Mouse (Mus musculus) CH12F3 (cell line): Measurements from ENCODE around the gene 1110032A03Rik.

Experiments
- in situ Hi-C: fragments of 300-500 bp; cut with MboI; formaldehyde crosslinking; loops from 2 replicates; pipeline ENCODE4 v1.14.3; 2020; ENCODE audit warnings: low sequenced_read_pairs

Gene 1110032A03Rik

GRCm38 (mm10) chr9:50774991-50775612 is at the start of gene 1110032A03Rik, which contains the start of gene Alg9:
TSS of gene 1110032A03Rik (minus strand) at chr9:50775520.
TSS of gene Alg9 (plus strand) at chr9:50775019.
- in situ Hi-C loops: no loop called here

DNA sequence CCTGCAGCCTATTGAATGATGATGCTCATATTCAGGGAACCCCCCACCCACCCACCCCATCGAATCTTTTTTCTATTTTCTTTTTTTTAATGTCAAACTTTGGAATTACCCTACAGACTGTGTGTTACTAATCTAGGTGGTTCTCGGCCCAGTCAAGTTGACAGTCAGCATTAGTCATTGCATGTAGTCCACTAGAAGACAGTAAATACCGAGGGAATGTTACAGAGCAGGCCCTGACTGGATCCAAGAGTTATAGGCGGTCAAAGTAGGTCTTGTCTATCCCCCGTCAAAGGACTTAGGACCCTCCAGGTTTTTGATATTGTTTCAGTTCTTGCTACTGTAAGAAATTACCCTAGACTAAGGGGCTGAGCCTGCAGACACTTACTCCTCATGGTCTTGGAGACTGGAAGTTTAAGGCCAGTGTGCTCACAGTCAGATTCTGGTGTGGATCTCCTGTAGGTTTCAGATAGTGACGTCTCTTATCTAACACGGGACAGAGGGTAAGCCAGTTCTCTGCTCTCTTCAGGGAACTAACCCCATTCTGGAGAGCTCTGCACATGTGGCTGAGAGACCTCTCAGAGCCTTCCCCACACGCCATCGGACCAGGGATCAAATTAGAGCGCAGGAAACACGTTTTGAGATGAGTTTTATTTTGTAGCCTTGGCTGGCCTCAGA is 48.6 kb upstream of the 1110032A03Rik start:
- in situ Hi-C loops: no loop called here

DNA sequence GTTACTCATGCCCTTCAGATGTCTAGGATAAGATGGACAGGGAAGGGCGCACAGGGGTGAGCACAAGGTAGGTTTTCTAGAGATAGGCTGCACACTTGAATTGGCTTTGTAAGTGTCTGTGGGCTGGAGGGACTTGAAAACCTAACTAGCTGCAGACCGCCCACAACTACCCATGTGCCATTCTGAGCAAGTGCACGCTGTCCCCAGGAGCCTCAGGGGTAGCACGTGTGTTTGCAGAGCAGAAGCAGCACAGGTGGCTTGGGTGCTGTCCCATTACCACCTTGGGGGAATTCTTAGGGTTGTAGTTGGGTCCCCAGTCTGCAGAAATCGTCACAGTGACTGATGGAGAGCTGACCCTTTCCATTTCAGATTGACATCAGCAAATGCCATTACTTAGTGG is 46.9 kb upstream of the 1110032A03Rik start:
- in situ Hi-C loops: no loop called here

GRCm38 (mm10) chr9:50821651-50822050 is 46.3 kb upstream of the 1110032A03Rik start:
- in situ Hi-C loops: no loop called here

- in situ Hi-C loops: no loop called here
Observed at GRCm38 (mm10) chr9:50819716-50820115, 44.4 kb upstream of the 1110032A03Rik start.

DNA sequence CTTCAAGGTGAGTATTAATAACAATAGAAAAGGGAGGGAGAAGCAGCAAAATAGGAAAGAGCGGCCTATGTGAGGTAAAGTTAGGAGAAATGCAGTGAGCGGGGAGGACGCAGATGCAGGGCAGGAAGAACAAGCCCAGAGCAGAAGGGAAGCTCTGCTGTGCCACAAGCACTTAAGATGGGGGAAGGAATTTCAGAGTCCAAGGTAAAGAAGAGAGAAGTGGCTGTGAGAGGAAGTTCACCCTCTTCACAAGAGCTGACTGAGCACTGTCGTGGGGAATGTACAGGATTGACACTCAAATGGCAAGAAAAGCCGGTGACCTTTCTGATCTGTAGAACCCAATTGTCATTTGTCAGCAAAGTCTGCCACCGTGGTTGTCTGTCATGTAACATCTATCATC is 42.7 kb upstream of the 1110032A03Rik start:
- in situ Hi-C loops: no loop called here

DNA sequence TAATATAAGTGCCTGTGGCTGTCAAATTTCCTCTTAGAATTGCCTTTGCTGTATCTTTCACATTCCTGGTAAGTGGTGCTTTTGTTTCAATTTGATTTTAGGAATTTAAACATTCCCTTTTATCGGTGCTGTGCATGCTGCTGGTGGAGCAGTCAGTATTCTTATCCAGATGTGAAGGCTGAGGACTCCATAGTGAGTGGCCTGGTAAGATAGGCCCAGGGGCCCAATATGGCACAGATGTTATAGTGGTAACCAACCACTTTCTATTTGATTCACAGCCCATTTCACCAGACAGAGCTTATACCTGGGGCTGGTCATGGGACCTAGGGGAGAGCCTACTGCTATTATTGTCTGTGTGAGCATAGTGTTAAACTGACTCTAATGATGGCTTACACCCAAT is 41.2 kb upstream of the 1110032A03Rik start:
- in situ Hi-C loops: no loop called here

DNA sequence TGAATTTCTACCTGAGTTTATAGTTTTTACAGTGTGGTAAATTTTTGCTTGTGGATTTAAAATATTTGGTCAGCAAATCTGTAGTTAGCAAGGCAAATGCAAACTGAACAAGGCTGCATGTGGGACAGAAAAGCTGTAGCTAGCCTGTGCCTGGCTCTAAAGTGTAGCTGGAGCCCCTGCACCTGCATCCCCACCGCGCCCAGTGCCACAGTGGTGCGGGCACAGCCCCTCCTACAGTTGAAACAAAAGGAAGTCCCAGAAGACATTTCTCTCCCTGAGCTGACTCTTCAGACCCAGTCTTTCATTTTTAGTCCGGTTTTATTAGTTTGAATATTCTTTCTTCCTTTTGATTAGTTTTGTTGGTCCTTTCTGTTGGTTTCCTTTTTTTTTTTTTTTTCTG is 40.3 kb upstream of the 1110032A03Rik start:
- in situ Hi-C loops: no loop called here

DNA sequence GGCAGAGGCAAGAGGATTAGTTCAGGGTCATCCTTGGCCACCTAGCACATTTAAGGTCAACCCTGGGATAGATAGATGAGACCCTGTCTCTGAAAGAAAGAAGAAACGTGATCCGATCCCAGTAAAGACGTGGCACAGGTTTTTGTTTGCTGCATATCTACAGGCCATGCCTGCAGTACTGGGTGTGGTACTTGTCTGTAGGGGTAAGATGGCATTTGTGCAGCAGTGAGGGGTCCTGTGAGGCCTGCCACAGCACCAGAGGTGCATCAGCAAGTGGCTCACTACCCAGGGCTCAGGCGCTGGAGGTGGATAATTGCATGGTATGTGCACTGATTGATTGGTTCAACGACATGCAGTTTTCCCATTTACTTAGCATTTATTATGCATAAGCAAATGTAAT is 38.5 kb upstream of the 1110032A03Rik start:
- in situ Hi-C loops: no loop called here

DNA sequence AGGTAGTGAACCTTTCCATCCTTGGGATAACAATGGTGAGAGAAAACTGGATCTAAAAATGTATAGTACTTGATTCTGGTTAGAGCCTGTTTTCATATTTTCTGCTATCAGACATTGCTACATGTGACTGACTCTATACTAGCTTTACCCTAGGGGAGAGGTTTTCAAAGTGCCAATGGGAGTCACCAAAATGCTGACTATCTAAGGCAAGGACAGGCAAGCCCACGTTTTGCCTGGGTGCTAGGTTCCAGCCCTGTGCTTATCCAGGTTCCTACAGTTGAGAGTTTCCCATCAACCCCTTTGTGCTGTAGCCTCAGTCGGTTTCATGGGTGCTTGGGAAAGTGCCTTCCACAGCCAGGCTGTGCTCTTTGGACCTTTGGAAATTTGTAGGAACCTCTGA is 36.4 kb upstream of the 1110032A03Rik start:
- in situ Hi-C loops: no loop called here

DNA sequence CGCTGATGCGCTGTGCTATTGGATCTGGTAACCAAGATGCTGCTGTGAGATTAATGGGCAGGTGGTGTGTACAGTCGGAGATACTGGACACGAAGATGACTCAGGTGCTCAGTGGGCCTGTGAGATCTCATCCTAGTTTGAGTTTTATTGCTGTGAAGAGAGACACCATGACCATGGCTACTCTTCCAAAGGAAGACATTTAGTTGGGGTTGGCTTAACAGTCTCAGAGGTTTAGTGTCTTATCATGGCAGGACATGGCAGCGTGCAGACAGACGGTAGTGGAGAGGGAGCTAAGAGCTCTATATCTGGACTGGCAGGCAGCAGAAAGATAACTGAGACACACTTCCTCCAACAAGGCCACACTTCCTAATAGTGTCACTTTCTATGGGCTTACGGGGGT is 35.9 kb upstream of the 1110032A03Rik start:
- in situ Hi-C loops: no loop called here

DNA sequence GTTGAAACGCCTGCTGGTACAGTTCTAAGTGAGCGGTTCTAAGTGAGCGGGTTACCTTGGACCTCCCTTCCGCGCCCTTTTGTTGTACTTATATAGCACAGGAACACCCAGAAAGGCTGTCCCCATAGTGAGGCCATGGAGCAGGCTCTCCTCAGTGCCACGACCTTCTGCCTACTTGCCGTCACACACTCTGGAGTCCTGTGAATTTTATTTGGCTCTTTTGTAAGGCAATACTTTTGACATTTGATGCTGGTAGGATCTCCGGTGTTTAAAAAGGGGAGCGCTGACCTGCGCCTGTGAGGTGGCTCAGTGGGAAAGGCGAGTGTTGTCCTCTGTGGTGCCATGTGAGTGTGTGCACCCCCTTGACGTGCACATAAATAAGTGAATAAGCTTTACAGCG is 33.8 kb upstream of the 1110032A03Rik start:
- in situ Hi-C loops: no loop called here

DNA sequence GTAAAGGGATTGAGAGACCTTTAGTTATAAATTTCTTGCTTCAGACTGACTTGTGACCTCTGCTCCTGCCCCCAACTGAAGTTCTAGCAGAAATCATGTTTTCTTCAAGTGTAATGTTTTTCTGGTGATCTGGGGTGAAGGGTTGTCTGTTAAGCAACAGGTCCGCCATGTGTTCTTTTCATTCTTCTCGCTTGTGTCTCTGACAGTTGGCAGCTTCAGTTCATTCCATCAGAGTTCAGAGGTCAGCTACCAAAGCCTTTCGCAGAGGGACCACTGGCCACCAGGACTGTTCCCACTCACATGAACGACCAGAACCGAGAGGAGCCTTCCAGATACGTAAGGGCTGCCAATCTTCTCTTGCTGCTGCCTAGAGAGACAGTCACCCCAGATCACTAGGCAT is 33.2 kb upstream of the 1110032A03Rik start:
- in situ Hi-C loops: no loop called here

DNA sequence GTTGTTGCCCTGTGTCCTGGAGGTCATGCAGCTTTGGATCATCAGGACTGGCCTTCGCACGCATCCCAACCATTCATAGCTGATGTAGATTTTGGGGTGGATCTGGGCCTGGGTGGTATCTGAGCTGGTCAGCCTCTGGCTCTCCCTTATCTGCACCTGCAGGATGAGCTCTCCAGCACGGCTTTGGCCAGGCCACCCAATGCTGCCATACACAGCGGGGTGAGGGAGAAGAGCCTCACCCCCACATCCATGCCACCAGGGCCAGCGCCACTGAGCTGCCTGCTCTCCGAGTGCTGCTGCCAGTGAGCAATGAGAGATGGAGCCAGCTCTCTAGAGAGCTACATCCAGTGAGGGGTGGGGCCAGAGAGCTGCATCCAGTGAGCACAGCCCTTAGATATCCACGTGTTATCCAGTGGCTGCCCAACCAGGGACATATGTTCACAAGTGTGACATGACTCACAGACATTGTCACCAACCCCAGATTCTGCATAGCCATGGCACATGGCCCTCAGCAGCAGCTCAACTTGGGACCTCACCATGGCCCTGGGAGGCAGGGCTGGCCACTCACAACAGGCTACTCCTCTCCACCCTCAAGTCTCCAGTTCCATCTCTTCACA is 27.8 kb upstream of the 1110032A03Rik start:
- in situ Hi-C loops: no loop called here

DNA sequence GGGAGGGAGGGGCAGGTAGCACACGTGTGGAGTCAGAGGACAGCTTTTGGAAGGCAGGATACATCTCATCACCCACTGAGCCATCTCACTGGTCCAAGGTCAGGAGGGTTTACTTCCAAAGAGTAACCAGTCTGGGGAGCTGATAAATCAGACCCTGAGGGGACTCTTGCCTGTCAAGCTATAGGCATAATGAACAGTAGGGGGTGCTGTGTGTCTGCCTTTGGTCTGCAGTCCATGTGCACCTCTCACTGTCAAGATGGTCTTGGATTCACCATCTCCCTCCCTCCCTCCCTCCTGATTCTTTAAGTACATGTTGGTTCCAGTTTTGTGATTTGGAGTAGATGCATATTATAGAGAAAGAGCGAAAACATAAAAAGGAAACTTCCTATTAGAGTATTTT is 25.7 kb upstream of the 1110032A03Rik start:
- in situ Hi-C loops: no loop called here

DNA sequence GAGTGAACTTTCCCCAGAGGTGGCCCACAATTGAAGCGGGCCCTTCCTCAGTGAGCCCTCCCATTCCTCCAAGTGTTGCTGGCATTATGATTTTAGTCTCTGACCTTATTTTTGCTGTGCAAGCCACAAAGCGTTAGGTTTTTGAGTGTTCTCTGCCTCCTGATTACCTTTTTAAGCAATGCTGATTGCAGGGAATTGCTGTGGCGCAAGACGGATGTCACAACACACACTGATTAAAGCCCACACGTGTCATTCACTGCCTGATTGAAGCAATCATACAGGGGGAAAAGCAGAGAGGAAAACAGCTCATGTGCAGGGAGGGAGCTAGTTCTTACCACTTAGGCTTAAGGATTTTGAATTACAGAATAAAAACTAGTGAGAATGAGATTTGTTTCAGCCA is 23.0 kb upstream of the 1110032A03Rik start:
- in situ Hi-C loops: no loop called here

GRCm38 (mm10) chr9:50797641-50798040 is 22.3 kb upstream of the 1110032A03Rik start:
- in situ Hi-C loops: no loop called here

- in situ Hi-C loops: no loop called here
Observed at GRCm38 (mm10) chr9:50796776-50797175, 21.5 kb upstream of the 1110032A03Rik start.

DNA sequence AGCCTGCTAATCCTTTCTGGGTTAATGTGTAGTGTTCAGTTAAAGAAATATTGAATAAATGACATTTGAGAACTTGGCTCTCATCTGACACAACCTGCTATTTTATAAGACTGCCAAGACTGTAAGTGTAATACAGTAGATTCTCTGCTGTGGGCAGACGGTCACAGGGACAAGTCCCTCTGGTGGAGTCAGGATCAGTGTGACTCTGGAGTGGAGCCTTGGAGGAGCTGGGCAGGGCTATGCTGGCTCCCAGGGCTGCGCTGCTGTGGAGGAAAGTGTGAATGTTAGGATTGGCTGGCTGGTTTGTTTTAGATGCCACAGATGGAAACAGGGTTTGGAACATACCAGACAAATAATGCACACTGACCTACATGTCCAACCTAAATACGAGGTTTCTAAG is 19.9 kb upstream of the 1110032A03Rik start:
- in situ Hi-C loops: no loop called here

- in situ Hi-C loops: no loop called here
Observed at GRCm38 (mm10) chr9:50782155-50782554, 6.8 kb upstream of the 1110032A03Rik start.

DNA sequence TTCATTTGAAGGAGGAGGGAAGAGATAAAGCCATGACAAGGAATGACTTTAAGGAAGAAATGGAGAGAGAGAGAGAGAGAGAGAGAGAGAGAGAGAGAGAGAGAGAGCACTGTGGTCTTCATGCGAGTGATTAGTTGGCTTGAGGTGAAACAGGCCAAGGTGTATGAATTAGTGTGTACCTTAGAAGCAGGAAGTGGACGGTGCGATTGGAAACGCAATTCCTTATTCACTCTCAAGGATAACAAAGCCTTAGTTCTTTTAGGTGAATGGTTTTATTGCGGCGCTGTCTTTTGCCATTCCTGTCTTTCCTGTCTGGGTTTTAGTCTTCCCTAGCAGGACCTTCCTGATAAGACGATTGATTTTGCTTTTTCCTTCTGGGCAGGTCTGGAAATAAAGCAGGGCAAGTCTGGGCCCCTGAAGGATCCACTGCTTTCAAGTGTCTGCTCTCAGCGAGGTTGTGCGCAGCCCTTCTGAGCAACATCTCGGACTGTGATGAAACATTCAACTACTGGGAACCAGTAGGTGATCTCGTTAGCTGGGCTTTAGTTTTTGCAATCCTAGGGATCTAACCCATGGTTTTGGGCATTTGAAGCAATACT is 941 bp upstream of the 1110032A03Rik start:
- in situ Hi-C loops: no loop called here

GRCm38 (mm10) chr9:50775662-50776126 is 374 bp upstream of the 1110032A03Rik start:
- in situ Hi-C loops: no loop called here
